Mouse (Mus musculus) C2C12 (cell line): ENCODE measurements around the gene Pik3cd. TPM values are rescaled to one million over a fixed set of nuclear protein-coding genes. Genes with fewer than 3 reads are reported as not detected.

Source experiments
- H3K27me3 ChIP-seq: one replicate; pipeline ENCODE4 v1.6.1; 2011; ENCODE audit not compliant: control insufficient read depth, insufficient read depth, insufficient read length
- H3K36me3 ChIP-seq: one replicate; pipeline ENCODE4 v1.6.1; 2011; ENCODE audit not compliant: control insufficient read depth, insufficient read depth
- H3K4me3 ChIP-seq: one replicate; pipeline ENCODE4 v1.5.1; 2011; ENCODE audit warnings: mild to moderate bottlenecking, control low read depth; ENCODE audit not compliant: poor library complexity, insufficient read depth, severe bottlenecking
- H3K79me2 ChIP-seq: one replicate; pipeline ENCODE4 v1.6.1; 2011; ENCODE audit not compliant: control insufficient read depth, insufficient read depth
- H3K79me3 ChIP-seq: one replicate; pipeline ENCODE4 v1.6.1; 2011; ENCODE audit warnings: low read depth, control low read depth
- H3ac ChIP-seq: one replicate; pipeline ENCODE3; 2011; ENCODE audit warnings: low read depth; ENCODE audit not compliant: control insufficient read depth, insufficient read length
- CEBPB ChIP-seq: IDR thresholded peaks from one replicate; pipeline ENCODE4 v1.6.1; 2011; ENCODE audit warnings: low read depth, mild to moderate bottlenecking, control low read depth, moderate library complexity
- CTCF ChIP-seq: IDR thresholded peaks from one replicate; pipeline ENCODE4 v1.5.1; 2011; ENCODE audit not compliant: control insufficient read depth, insufficient read depth, insufficient read length
- FOSL1 ChIP-seq: IDR thresholded peaks from one replicate; pipeline ENCODE4 v1.8.0; 2011; ENCODE audit warnings: mild to moderate bottlenecking, low read length; ENCODE audit not compliant: poor library complexity, insufficient read depth, severe bottlenecking
- MAX ChIP-seq: IDR thresholded peaks from one replicate; pipeline ENCODE4 v1.6.1; 2011; ENCODE audit warnings: mild to moderate bottlenecking, control low read depth
- MYOD1 ChIP-seq: IDR thresholded peaks from one replicate; pipeline ENCODE4 v1.6.1; 2011; ENCODE audit warnings: low read depth; ENCODE audit not compliant: control insufficient read depth, insufficient read length
- MYOG ChIP-seq: IDR thresholded peaks from one replicate; pipeline ENCODE4 v1.6.1; 2011; ENCODE audit not compliant: control insufficient read depth, insufficient read length; ENCODE audit errors: extremely low read depth
- USF1 ChIP-seq: IDR thresholded peaks from one replicate; pipeline ENCODE4 v1.6.1; 2011; ENCODE audit warnings: low read depth, mild to moderate bottlenecking, control low read depth, moderate library complexity
- polyA plus RNA-seq: library from polyadenylated mRNA; unstranded; fragments of >200 nt; fragmentation: generic; extraction: Trizol; gene quantifications from one replicate; pipeline ENCODE4 v1.2.1, GENCODE M21; 2012; ENCODE audit warnings: missing spikeins

Pik3cd gene
- polyA plus RNA-seq, 1 experiment: 1.5 TPM

- peaks cover 14% of the 10 kb centered on the region for H3K79me2 ChIP-seq
- no peak overlapping the region for H3K4me3 ChIP-seq
- H3K27me3 ChIP-seq: no peaks in the 10 kb centered on the region
- no peak overlapping the region for H3ac ChIP-seq
- peaks cover 25% of the 10 kb centered on the region for H3K36me3 ChIP-seq
- TF ChIP-seq FOSL1 (no peak), MAX (no peak), CTCF (no peak), MYOD1 (no peak), MYOG (no peak), CEBPB (no peak), USF1 (no peak)
- no peaks in the 10 kb centered on the region for H3K79me3 ChIP-seq
Measured at GRCm38 (mm10) chr4:149723021-149723390, 20.6 kb upstream of the Pik3cd start.

GRCm38 (mm10) chr4:149722104-149723020 lies 20.0 kb upstream of the Pik3cd start:
- Histone ChIP-seq H3ac (no peak overlapping the region), H3K27me3 (no peaks in the 10 kb centered on the region), H3K79me2 (peaks cover 14% of the 10 kb centered on the region), H3K4me3 (no peak overlapping the region), H3K79me3 (no peaks in the 10 kb centered on the region), H3K36me3 (peaks cover 31% of the 10 kb centered on the region)
- TF ChIP-seq MAX (no peak), MYOD1 (peak; percentile 30), CTCF (no peak)

DNA sequence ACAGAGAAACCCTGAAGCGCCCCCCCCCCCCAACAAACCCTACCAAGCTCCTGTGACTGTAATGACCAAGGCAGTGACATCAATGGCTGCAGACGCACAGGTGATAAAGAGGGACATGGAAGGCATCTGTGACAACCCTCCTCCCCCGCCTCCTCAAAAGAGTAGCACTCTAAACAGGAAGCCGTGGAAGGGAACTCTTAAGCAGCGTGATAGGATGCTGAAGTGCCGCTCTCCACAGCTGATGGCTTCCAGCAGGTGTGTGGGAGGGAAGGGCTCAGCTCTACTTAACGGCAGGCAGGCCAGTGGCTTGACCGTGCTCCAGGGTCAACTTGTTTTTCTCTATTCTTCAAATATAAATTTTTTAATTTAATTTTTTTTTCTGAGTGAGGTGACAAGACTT lies 18.8 kb upstream of the Pik3cd start:
- H3ac ChIP-seq: no peak overlapping the region
- H3K4me3 ChIP-seq: no peak overlapping the region
- H3K79me3 ChIP-seq: no peaks in the 10 kb centered on the region
- TF ChIP-seq MAX: no peak
- TF ChIP-seq MYOD1: peak; percentile 50
- TF ChIP-seq CTCF: no peak
- TF ChIP-seq FOSL1: no peak
- H3K27me3 ChIP-seq: no peaks in the 10 kb centered on the region
- peaks cover 14% of the 10 kb centered on the region for H3K79me2 ChIP-seq
- peaks cover 40% of the 10 kb centered on the region for H3K36me3 ChIP-seq

GRCm38 (mm10) chr4:149719686-149720085 lies 17.3 kb upstream of the Pik3cd start:
- Histone ChIP-seq H3K36me3 (peaks cover 33% of the 10 kb centered on the region), H3K4me3 (no peak overlapping the region)

DNA sequence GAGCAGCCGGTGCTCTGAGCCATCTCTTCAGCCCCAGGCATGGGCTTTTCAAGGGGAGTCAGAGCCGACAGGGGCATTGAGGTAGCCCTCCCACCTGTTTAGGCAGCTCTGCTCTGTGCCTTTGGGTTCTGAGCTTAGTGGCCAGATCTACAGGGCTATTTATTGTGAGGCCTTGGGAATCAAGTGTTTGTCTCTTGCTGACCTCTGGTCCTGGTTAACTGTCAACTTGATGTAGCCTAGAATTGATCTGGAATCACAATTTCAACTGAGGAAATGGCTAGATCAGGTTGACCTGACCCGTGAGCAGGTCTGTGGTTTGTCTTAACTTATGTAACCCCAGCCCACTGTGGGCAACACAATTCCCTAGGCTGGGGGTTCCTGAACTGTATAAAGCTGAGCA lies 12.2 kb upstream of the Pik3cd start:
- Histone ChIP-seq H3ac (no peak overlapping the region), H3K79me2 (no peaks in the 10 kb centered on the region), H3K27me3 (no peaks in the 10 kb centered on the region), H3K79me3 (no peaks in the 10 kb centered on the region), H3K4me3 (no peak overlapping the region), H3K36me3 (peaks cover 20% of the 10 kb centered on the region)
- no peak for TF ChIP-seq MYOD1
- TF ChIP-seq MYOG: no peak

More at GRCm38 (mm10) chr4:149719686-149720085, 17.3 kb upstream of the Pik3cd start:
- H3ac ChIP-seq: no peak overlapping the region
- no peaks in the 10 kb centered on the region for H3K27me3 ChIP-seq
- TF ChIP-seq CEBPB: no peak
- TF ChIP-seq CTCF: no peak
- no peak for TF ChIP-seq MYOD1
- TF ChIP-seq MYOG: no peak
- no peak for TF ChIP-seq USF1
- TF ChIP-seq FOSL1: no peak
- no peak for TF ChIP-seq MAX
- H3K79me3 ChIP-seq: no peaks in the 10 kb centered on the region
- H3K79me2 ChIP-seq: peaks cover 10% of the 10 kb centered on the region

GRCm38 (mm10) chr4:149711955-149712354 lies 9.6 kb upstream of the Pik3cd start:
- TF ChIP-seq MAX (no peak), CTCF (peak; percentile 82)
- no peaks in the 10 kb centered on the region for H3K79me2 ChIP-seq
- no peaks in the 10 kb centered on the region for H3K79me3 ChIP-seq
- H3K27me3 ChIP-seq: no peaks in the 10 kb centered on the region
- H3ac ChIP-seq: no peak overlapping the region
- no peak overlapping the region for H3K4me3 ChIP-seq
- H3K36me3 ChIP-seq: peaks cover 7% of the 10 kb centered on the region
